Mouse (Mus musculus): Measurements from ENCODE around the gene Htr2a. TPM values are rescaled to one million over a fixed set of nuclear protein-coding genes. Genes with fewer than 3 reads are reported as not detected.

Htr2a gene
- total and polyA plus RNA-seq, 3 experiments = 0.04 TPM; not detected in 2

- dilution Hi-C loops (cut with MboI; ENCODE audit: extremely low pct_ligation_motif_present, extremely low pct_unique_long_range_greater_than_20kb, low sequenced_read_pairs) = no loop called here
Observed at GRCm38 (mm10) chr14:74709054-74709453, 68.4 kb downstream of the Htr2a start.

GRCm38 (mm10) chr14:74723541-74723940, 82.9 kb downstream of the Htr2a start:
- Histone ChIP-seq H3K27me3 (replicated peaks) (peaks cover 1% of the 10 kb centered on the region), H3K79me2 (replicated peaks; ENCODE audit: control insufficient read depth, extremely low read depth, insufficient read depth, poor library complexity, severe bottlenecking) (no peaks in the 10 kb centered on the region), H3K9ac (ENCODE audit: insufficient read depth, low read depth) (no peak overlapping the region), H3K4me2 (ENCODE audit: insufficient read depth, low read depth, poor library complexity, severe bottlenecking) (peak overlapping the region; percentile 38), H3K4me1 (ENCODE audit: control insufficient read depth in 1 of 2, insufficient read depth in 2 of 2) (no peaks in the 10 kb centered on the region), H3K27ac (ENCODE audit: insufficient read depth, low read depth) (no peak overlapping the region), H3K36me3 (replicated peaks in 1 of 2; ENCODE audit: control insufficient read depth in 1 of 2, insufficient read depth in 1 of 2, low read length in 1 of 2) (no peaks in the 10 kb centered on the region), H3K9me3 (replicated peaks; ENCODE audit: low read length) (no peaks in the 10 kb centered on the region), H3K4me3 (replicated peaks in 1 of 3; ENCODE audit: low read depth in 2 of 3, low read length in 2 of 3, poor library complexity in 1 of 3) (no peak overlapping the region)
- peak in 1 of 2 experiments; percentile 55; a peak in 2 of 4 replicates for TF ChIP-seq CTCF (conservative IDR thresholded peaks at IDR 0.05 in 1 of 2, IDR thresholded peaks at IDR 0.05 in 1 of 2; ENCODE audit: low read depth in 2 of 2, low read length in 2 of 2)
- TF ChIP-seq POLR2AphosphoS2 (IDR thresholded peaks at IDR 0.05; ENCODE audit: low read depth, low read length) = no peak
- no peak for TF ChIP-seq NRF1 (IDR thresholded peaks at IDR 0.05; ENCODE audit: low read depth, low read length)
- peak; percentile 52 for TF ChIP-seq RAD21 (IDR thresholded peaks at IDR 0.05; ENCODE audit: low read depth, low read length)
- TF ChIP-seq EP300 (IDR thresholded peaks at IDR 0.05; ENCODE audit: low read length) = no peak
- no peak for TF ChIP-seq GABPA (IDR thresholded peaks at IDR 0.05; ENCODE audit: insufficient replicate concordance, low read depth, low read length)
- in situ Hi-C loops (cut with MboI; ENCODE audit: low pct_ligation_motif_present, low pct_unique_long_range_greater_than_20kb, low sequenced_read_pairs) = no loop called here
- no peak for DNase-seq (ENCODE audit: extremely low read depth)
- dilution Hi-C loops (cut with MboI; ENCODE audit: extremely low pct_ligation_motif_present, extremely low pct_unique_long_range_greater_than_20kb, low sequenced_read_pairs) = no loop called here

More at GRCm38 (mm10) chr14:74709054-74709453, 68.4 kb downstream of the Htr2a start:
- H3K36me3 ChIP-seq (replicated peaks in 1 of 2; ENCODE audit: control insufficient read depth in 1 of 2, insufficient read depth in 1 of 2, low read length in 1 of 2) = no peaks in the 10 kb centered on the region
- in situ Hi-C loops (cut with MboI; ENCODE audit: low pct_ligation_motif_present, low pct_unique_long_range_greater_than_20kb, low sequenced_read_pairs) = no loop called here
- H3K9me3 ChIP-seq (replicated peaks; ENCODE audit: low read length) = no peaks in the 10 kb centered on the region
- peak; percentile 88 for TF ChIP-seq RAD21 (IDR thresholded peaks at IDR 0.05; ENCODE audit: low read depth, low read length)
- no peak for TF ChIP-seq TBP (conservative IDR thresholded peaks at IDR 0.05; ENCODE audit: low read depth, low read length)
- TF ChIP-seq CTCF (conservative IDR thresholded peaks at IDR 0.05 in 1 of 2, IDR thresholded peaks at IDR 0.05 in 1 of 2; ENCODE audit: low read depth in 2 of 2, low read length in 2 of 2) = peak; percentile 29 to 81; a peak in 3 of 4 replicates
- peak; percentile 72 for TF ChIP-seq SMC3 (IDR thresholded peaks at IDR 0.05; ENCODE audit: low read depth, low read length)
- H3K4me2 ChIP-seq (ENCODE audit: insufficient read depth, low read depth, poor library complexity, severe bottlenecking) = no peak overlapping the region
- no peak overlapping the region for H3K27ac ChIP-seq (ENCODE audit: insufficient read depth, low read depth)
- no peak overlapping the region for H3K4me3 ChIP-seq (replicated peaks in 1 of 3; ENCODE audit: low read depth in 2 of 3, low read length in 2 of 3, poor library complexity in 1 of 3)
- DNase-seq (ENCODE audit: extremely low read depth) = peak; percentile 79
- H3K27me3 ChIP-seq (replicated peaks) = no peaks in the 10 kb centered on the region
- no peak overlapping the region for H3K9ac ChIP-seq (ENCODE audit: insufficient read depth, low read depth)
- H3K79me2 ChIP-seq (replicated peaks; ENCODE audit: control insufficient read depth, extremely low read depth, insufficient read depth, poor library complexity, severe bottlenecking) = no peaks in the 10 kb centered on the region
- peaks cover 0 to 3% of the 10 kb centered on the region in 2 experiments; a peak in 2 of 4 replicates for H3K4me1 ChIP-seq (ENCODE audit: control insufficient read depth in 1 of 2, insufficient read depth in 2 of 2)

GRCm38 (mm10) chr14:74731221-74732078, 90.8 kb downstream of the Htr2a start:
- H3K27ac ChIP-seq (ENCODE audit: insufficient read depth, low read depth) = no peak overlapping the region
- peaks cover 4 to 17% of the 10 kb centered on the region in 2 experiments for H3K36me3 ChIP-seq (replicated peaks in 1 of 2; ENCODE audit: control insufficient read depth in 1 of 2, insufficient read depth in 1 of 2, low read length in 1 of 2)
- DNase-seq (ENCODE audit: extremely low read depth) = no peak
- peaks cover 5 to 27% of the 10 kb centered on the region in 2 experiments for H3K4me1 ChIP-seq (ENCODE audit: control insufficient read depth in 1 of 2, insufficient read depth in 2 of 2)
- dilution Hi-C loops (cut with MboI; ENCODE audit: extremely low pct_ligation_motif_present, extremely low pct_unique_long_range_greater_than_20kb, low sequenced_read_pairs) = no loop called here
- H3K9me3 ChIP-seq (replicated peaks; ENCODE audit: low read length) = no peaks in the 10 kb centered on the region
- H3K4me3 ChIP-seq (replicated peaks in 1 of 3; ENCODE audit: low read depth in 2 of 3, low read length in 2 of 3, poor library complexity in 1 of 3) = peak overlapping the region; percentile 33 to 96 (median 58)
- no peak overlapping the region; the same call in 1 of the 2 replicates for H3K9ac ChIP-seq (ENCODE audit: insufficient read depth, low read depth)
- peak overlapping the region; percentile 52 for H3K4me2 ChIP-seq (ENCODE audit: insufficient read depth, low read depth, poor library complexity, severe bottlenecking)
- in situ Hi-C loops (cut with MboI; ENCODE audit: low pct_ligation_motif_present, low pct_unique_long_range_greater_than_20kb, low sequenced_read_pairs) = no loop called here
- no peaks in the 10 kb centered on the region for H3K27me3 ChIP-seq (replicated peaks)
- 0 out of 2 replicates have a peak, but pooled peaks have one; percentile 33 for TF ChIP-seq SIN3A (IDR thresholded peaks at IDR 0.05; ENCODE audit: low read length)
- TF ChIP-seq NELFE (IDR thresholded peaks at IDR 0.05; ENCODE audit: low read depth, low read length) = no peak
- H3K79me2 ChIP-seq (replicated peaks; ENCODE audit: control insufficient read depth, extremely low read depth, insufficient read depth, poor library complexity, severe bottlenecking) = peaks cover 21% of the 10 kb centered on the region
